Mouse (Mus musculus) thymus, adult 2 months (tissue): ENCODE measurements around the gene Gm12166.
"Not testable (repeated sequence)": the region's sequence is repeated elsewhere in the genome, so short reads cannot be mapped to it uniquely, and the experiment has no call there.

Experiments used
- CTCF ChIP-seq: fragments of 200-500 bp; IDR thresholded peaks from 2 replicates; pipeline ENCODE4 v1.5.1; 2012; ENCODE audit warnings: mild to moderate bottlenecking, control low read depth, low read length, moderate library complexity, borderline replicate concordance; ENCODE audit not compliant: control insufficient read depth, poor library complexity, insufficient read depth; ENCODE audit errors: extremely low read depth
- POLR2A ChIP-seq: fragments of 200-500 bp; IDR thresholded peaks from 2 replicates; pipeline ENCODE4 v1.6.1; 2012; ENCODE audit warnings: mild to moderate bottlenecking, low read length, control low read depth, moderate library complexity; ENCODE audit not compliant: control insufficient read depth, poor library complexity, insufficient read depth; ENCODE audit errors: extremely low read depth

GRCm38 (mm10) chr11:46053457-46053856 lies 1.3 kb upstream of the Gm12166 start:
- not testable (repeated sequence) for TF ChIP-seq CTCF, POLR2A
